Mouse (Mus musculus) midbrain, embryonic 13.5 days (tissue): ENCODE data around the gene Dab2ip. TPM values are rescaled to one million over a fixed set of nuclear protein-coding genes. Genes with fewer than 3 reads are reported as not detected.

Experiments
- ATAC-seq: fragments of 200-750 bp; cut with Nextera tagmentation; 2 replicates; pipeline ENCODE4 v1.8.0; 2017; ENCODE audit warnings: mild to moderate bottlenecking, moderate TSS enrichment, moderate library complexity
- H3K27ac ChIP-seq: fragments of 300-500 bp; sonication (generic); 2 replicates; pipeline ENCODE4 v1.5.1; 2015; ENCODE audit warnings: inconsistent platforms, mild to moderate bottlenecking, moderate library complexity
- H3K27me3 ChIP-seq: fragments of 300-500 bp; sonication (generic); 2 replicates; pipeline ENCODE4 v1.6.1; 2015; ENCODE audit warnings: mild to moderate bottlenecking, inconsistent platforms
- H3K36me3 ChIP-seq: fragments of 300-500 bp; sonication (generic); 2 replicates; pipeline ENCODE4 v1.6.1; 2015; ENCODE audit warnings: mild to moderate bottlenecking, inconsistent platforms
- H3K4me1 ChIP-seq: fragments of 300-500 bp; sonication (generic); replicated peaks from 2 replicates; pipeline ENCODE4 v1.6.1; 2015; ENCODE audit warnings: inconsistent platforms
- H3K4me2 ChIP-seq: fragments of 300-500 bp; sonication (generic); replicated peaks from 2 replicates; pipeline ENCODE4 v1.6.1; 2015; ENCODE audit warnings: moderate library complexity, mild to moderate bottlenecking, inconsistent platforms
- H3K4me3 ChIP-seq: fragments of 300-500 bp; sonication (generic); replicated peaks from 2 replicates; pipeline ENCODE4 v1.5.1; 2015; ENCODE audit warnings: mild to moderate bottlenecking, inconsistent platforms
- H3K9ac ChIP-seq: fragments of 300-500 bp; sonication (generic); replicated peaks from 2 replicates; pipeline ENCODE4 v1.6.1; 2015; ENCODE audit warnings: mild to moderate bottlenecking, inconsistent platforms
- H3K9me3 ChIP-seq: fragments of 300-500 bp; sonication (generic); 2 replicates; pipeline ENCODE4 v1.6.1; 2016; ENCODE audit warnings: mild to moderate bottlenecking, inconsistent platforms
- WGBS: fragments of 180-500 bp; shearing (Covaris S2); methylation state at CpG from one replicate; pipeline ENCODE4 v1.1.7; 2015; 5-methylcytosine and 5-hydroxymethylcytosine counted together
- polyA plus RNA-seq: library from polyadenylated mRNA; unstranded; fragments of >200 nt; fragmentation: Nextera tagmentation; extraction: Ambion mirVana; gene quantifications from 2 replicates; pipeline ENCODE4 v1.2.1, GENCODE M21; 2015

Dab2ip gene
- polyA plus RNA-seq, 1 experiment from 2014 or later: 36.3 TPM

- H3K9me3 ChIP-seq: no peaks in the 10 kb centered on the region
- ATAC-seq: no peak
- H3K4me3 ChIP-seq: no peak overlapping the region
- no peak overlapping the region for H3K4me2 ChIP-seq
- H3K36me3 ChIP-seq: no peaks in the 10 kb centered on the region
- 70% methylated on average over 8 of the region's 8 CpGs for WGBS
- no peak overlapping the region for H3K9ac ChIP-seq
- no peak overlapping the region for H3K27ac ChIP-seq
- H3K4me1 ChIP-seq: peaks cover 12% of the 10 kb centered on the region; the same call in 1 of the 2 replicates
- H3K27me3 ChIP-seq: no peaks in the 10 kb centered on the region
Observed at GRCm38 (mm10) chr2:35760352-35760751, 202.3 kb downstream of the Dab2ip start.

DNA sequence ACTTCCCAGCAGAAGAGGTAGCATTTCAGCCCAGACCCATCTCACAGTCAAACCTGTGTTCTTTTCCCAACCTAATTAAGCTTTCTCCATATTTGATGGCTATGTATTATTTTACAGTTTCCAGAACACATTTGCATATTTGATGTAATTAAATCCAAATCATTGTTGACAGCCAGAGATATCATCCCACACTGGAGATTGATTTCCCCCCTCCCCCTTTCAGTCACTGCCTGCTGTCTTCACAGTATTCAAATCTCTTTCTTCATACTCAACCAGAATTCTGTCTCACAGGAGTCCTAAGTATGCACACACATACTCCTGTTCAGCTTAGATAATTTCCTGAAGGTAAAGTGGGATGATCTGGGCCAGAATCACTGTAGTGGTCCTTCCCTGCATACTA is 202.8 kb downstream of the Dab2ip start:
- H3K4me3 ChIP-seq: no peak overlapping the region
- no peak overlapping the region for H3K27ac ChIP-seq
- ATAC-seq: no peak

DNA sequence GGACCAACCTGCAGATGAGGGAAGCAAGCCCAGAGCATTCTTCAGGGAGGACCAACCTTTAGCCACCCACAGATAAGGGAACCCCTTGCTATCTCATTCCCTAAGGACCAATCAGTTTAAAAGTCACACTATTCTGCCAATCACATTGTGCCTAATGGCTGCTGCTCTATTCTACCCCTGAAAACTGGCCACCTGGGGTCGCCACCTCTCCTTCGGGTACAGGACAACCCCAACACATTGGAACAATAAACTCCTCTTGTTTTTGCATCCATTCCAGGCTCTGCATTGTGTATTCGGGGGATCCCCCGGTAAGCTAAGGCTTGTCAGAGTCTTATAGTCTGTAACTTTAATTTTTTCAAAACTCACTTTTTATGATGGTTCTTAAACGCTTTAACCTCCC is 203.4 kb downstream of the Dab2ip start:
- H3K9ac ChIP-seq: no peak overlapping the region
- no peak overlapping the region for H3K4me3 ChIP-seq
- no peaks in the 10 kb centered on the region for H3K36me3 ChIP-seq
- H3K27ac ChIP-seq: no peak overlapping the region
- H3K4me1 ChIP-seq: peaks cover 16% of the 10 kb centered on the region
- WGBS: 93% methylated on average over 5 of the region's 5 CpGs
- no peaks in the 10 kb centered on the region for H3K9me3 ChIP-seq
- ATAC-seq: no peak
- H3K4me2 ChIP-seq: no peak overlapping the region
- H3K27me3 ChIP-seq: no peaks in the 10 kb centered on the region

More for the DNA sequence above, 202.8 kb downstream of the Dab2ip start:
- no peaks in the 10 kb centered on the region for H3K9me3 ChIP-seq
- H3K4me1 ChIP-seq: peaks cover 12% of the 10 kb centered on the region; the same call in 1 of the 2 replicates
- H3K27me3 ChIP-seq: no peaks in the 10 kb centered on the region
- no peak overlapping the region for H3K4me2 ChIP-seq
- H3K9ac ChIP-seq: no peak overlapping the region
- no peaks in the 10 kb centered on the region for H3K36me3 ChIP-seq

DNA sequence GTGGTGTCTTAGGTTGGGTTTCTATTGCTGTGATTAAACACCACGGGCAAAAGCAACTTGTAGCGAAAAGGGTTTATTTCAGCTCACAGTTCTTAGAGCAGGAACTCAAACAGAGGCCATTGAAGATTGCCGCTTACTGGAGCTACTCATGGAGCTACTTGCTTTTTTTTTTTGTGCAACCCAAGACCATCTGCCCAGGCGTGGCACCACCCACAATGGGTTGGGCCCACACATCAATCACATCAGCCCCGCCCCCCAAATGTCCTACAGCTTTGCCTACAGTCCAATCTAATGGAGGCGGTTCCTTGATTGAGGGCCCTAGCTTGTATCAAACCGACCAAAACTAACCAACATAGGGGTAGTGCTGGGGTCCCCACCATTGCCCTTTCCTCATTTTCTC is 205.8 kb downstream of the Dab2ip start:
- no peaks in the 10 kb centered on the region for H3K9me3 ChIP-seq
- WGBS: 89% methylated on average over 7 of the region's 7 CpGs
- peaks cover 28% of the 10 kb centered on the region for H3K4me1 ChIP-seq
- no peaks in the 10 kb centered on the region for H3K36me3 ChIP-seq
- no peak for ATAC-seq
- no peak overlapping the region for H3K27ac ChIP-seq
- H3K27me3 ChIP-seq: no peaks in the 10 kb centered on the region
- H3K4me2 ChIP-seq: no peak overlapping the region
- no peak overlapping the region for H3K9ac ChIP-seq
- H3K4me3 ChIP-seq: no peak overlapping the region

DNA sequence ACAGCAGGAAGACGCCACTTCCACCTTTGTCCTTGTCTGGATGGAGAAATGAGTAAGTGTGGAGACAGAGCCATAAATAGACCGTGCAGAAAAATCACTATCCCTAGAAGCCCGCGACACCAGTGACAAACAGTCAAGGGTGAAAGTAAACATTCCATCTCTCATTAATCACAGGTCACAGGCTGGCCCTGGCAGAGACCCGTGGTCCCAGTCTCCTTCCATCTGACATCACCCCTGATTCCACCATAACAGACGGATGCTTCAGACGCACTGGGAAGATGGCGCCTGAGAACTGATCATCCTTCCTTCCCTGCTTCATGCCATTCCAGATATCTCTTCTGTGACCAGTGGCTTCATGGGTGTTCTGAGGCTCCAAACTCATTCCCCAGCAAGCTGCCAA is 206.3 kb downstream of the Dab2ip start:
- Histone ChIP-seq H3K4me2 (no peak overlapping the region), H3K4me3 (no peak overlapping the region), H3K4me1 (peaks cover 30% of the 10 kb centered on the region), H3K36me3 (no peaks in the 10 kb centered on the region), H3K9me3 (no peaks in the 10 kb centered on the region), H3K27ac (no peak overlapping the region), H3K9ac (no peak overlapping the region), H3K27me3 (0 out of 2 replicates have a peak, but pooled peaks cover 4% of the 10 kb centered on the region)
- 90% methylated on average over 8 of the region's 8 CpGs for WGBS
- no peak for ATAC-seq

DNA sequence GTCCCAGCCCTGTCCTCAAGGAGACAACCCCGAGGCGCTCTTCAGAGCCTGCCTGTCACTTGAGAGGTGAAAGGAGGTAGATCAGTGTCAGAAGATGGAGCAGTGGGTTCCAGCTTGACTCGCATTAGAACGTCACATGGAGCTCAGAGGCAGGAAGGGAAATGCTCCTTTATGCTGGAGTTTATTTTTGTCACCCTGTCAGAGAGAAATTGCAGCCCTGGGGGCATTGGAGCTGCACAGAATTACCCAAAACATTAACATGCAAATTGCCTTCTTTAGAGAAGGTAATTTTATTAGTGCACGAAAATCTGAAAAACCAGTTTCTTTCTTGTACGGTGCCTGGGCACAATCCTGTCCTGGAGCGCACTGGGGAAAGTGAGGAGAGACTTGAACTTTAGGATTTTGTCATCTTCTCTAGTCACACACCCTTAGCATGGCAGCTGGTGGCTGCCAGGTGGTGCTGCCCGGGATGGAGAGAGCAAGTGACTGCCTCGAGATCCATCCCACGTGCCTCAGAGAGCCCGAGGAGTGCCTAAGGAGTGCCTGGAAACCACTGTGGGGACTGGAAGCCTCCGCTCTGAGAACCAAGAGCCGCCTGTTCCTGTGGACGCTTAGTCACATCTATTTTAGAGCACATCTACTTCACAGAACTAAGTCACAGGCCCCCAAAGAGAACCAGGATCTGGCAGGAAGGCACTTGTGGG is 209.9 kb downstream of the Dab2ip start:
- H3K9me3 ChIP-seq: no peaks in the 10 kb centered on the region
- 45% methylated on average over 14 of the region's 14 CpGs for WGBS
- H3K9ac ChIP-seq: no peak overlapping the region
- H3K4me2 ChIP-seq: no peak overlapping the region
- H3K27me3 ChIP-seq: 0 out of 2 replicates have a peak, but pooled peaks cover 4% of the 10 kb centered on the region
- ATAC-seq: 0 out of 2 replicates have a peak, but pooled peaks have one; percentile 44
- no peaks in the 10 kb centered on the region for H3K36me3 ChIP-seq
- H3K27ac ChIP-seq: no peak overlapping the region
- peaks cover 18% of the 10 kb centered on the region for H3K4me1 ChIP-seq
- H3K4me3 ChIP-seq: no peak overlapping the region

GRCm38 (mm10) chr2:35768538-35769238 is 210.6 kb downstream of the Dab2ip start:
- no peak overlapping the region for H3K27ac ChIP-seq
- peaks cover 18% of the 10 kb centered on the region for H3K4me1 ChIP-seq
- no peaks in the 10 kb centered on the region for H3K36me3 ChIP-seq
- WGBS: 50% methylated on average over 4 of the region's 4 CpGs
- ATAC-seq: no peak; the same call in 1 of the 2 replicates
- no peak overlapping the region for H3K4me2 ChIP-seq
- H3K4me3 ChIP-seq: no peak overlapping the region
- H3K27me3 ChIP-seq: 0 out of 2 replicates have a peak, but pooled peaks cover 4% of the 10 kb centered on the region
- H3K9me3 ChIP-seq: no peaks in the 10 kb centered on the region
- no peak overlapping the region for H3K9ac ChIP-seq

DNA sequence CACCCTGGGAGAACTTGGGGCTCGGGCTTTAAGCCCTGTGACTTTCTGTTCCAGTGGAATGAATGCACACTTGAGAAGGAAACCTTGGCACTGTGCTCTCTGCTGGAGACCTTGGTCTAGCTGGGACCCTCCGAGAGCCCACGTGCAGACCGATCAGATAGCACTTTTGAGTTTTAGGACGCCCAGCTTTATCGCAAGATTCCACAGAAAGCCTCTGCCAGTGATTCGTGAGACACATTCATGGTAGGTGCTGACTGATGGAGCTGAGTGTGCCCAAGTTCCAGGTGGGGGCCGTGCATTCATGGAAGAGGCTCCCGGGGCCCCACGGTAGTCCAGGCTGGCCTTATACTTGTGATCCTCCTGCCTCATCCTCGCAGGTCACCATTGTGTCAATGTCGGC is 211.3 kb downstream of the Dab2ip start:
- Histone ChIP-seq H3K4me3 (no peak overlapping the region), H3K4me1 (peaks cover 18% of the 10 kb centered on the region), H3K9ac (no peak overlapping the region), H3K36me3 (no peaks in the 10 kb centered on the region), H3K4me2 (no peak overlapping the region), H3K9me3 (no peaks in the 10 kb centered on the region), H3K27me3 (0 out of 2 replicates have a peak, but pooled peaks cover 4% of the 10 kb centered on the region), H3K27ac (no peak overlapping the region)
- no peak for ATAC-seq
- 88% methylated on average over 12 of the region's 12 CpGs for WGBS

DNA sequence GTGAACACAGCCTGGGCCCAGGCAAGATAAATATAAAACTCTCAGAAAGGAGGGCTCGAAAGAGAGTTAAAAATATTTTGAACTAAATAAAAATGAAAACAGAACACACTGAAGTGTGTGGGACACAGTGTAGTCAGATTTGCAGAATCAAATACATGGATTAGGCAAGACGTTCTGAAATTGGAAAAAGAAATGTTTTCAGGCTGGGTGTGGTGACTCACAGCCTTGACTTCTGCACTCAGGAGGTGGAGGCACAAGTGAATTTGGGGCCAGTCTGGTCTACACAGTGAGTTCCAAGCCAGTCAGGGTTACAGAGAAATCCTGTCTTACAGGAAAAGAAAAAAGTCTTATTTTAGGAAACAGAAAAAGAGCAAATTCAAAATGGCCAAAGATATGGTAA is 212.5 kb downstream of the Dab2ip start:
- Histone ChIP-seq H3K9ac (no peak overlapping the region), H3K4me2 (no peak overlapping the region), H3K27ac (no peak overlapping the region), H3K36me3 (no peaks in the 10 kb centered on the region), H3K27me3 (0 out of 2 replicates have a peak, but pooled peaks cover 4% of the 10 kb centered on the region), H3K9me3 (no peaks in the 10 kb centered on the region), H3K4me1 (peaks cover 18% of the 10 kb centered on the region), H3K4me3 (no peak overlapping the region)
- ATAC-seq: no peak
- 84% methylated on average over 2 of the region's 2 CpGs for WGBS

- no peaks in the 10 kb centered on the region for H3K4me1 ChIP-seq
- ATAC-seq: no peak
- H3K4me2 ChIP-seq: no peak overlapping the region
- H3K4me3 ChIP-seq: no peak overlapping the region
- 63% methylated on average over 5 of the region's 5 CpGs for WGBS
- H3K27ac ChIP-seq: no peak overlapping the region
- no peak overlapping the region for H3K9ac ChIP-seq
- H3K27me3 ChIP-seq: no peaks in the 10 kb centered on the region
- H3K9me3 ChIP-seq: no peaks in the 10 kb centered on the region
- no peaks in the 10 kb centered on the region for H3K36me3 ChIP-seq
Observed at GRCm38 (mm10) chr2:35775651-35776055, 217.6 kb downstream of the Dab2ip start.

- ATAC-seq: no peak
- H3K27ac ChIP-seq: no peak overlapping the region
- WGBS: 90% methylated on average over 9 of the region's 9 CpGs
- H3K36me3 ChIP-seq: no peaks in the 10 kb centered on the region
- no peaks in the 10 kb centered on the region for H3K9me3 ChIP-seq
- no peaks in the 10 kb centered on the region for H3K27me3 ChIP-seq
- H3K9ac ChIP-seq: no peak overlapping the region
- H3K4me2 ChIP-seq: no peak overlapping the region
- H3K4me3 ChIP-seq: no peak overlapping the region
- peaks cover 2% of the 10 kb centered on the region; the same call in 1 of the 2 replicates for H3K4me1 ChIP-seq
Observed at GRCm38 (mm10) chr2:35776935-35777334, 218.9 kb downstream of the Dab2ip start.

- Histone ChIP-seq H3K4me3 (no peak overlapping the region), H3K4me2 (no peak overlapping the region), H3K27me3 (no peaks in the 10 kb centered on the region), H3K9ac (no peak overlapping the region), H3K4me1 (peaks cover 7% of the 10 kb centered on the region), H3K27ac (no peak overlapping the region), H3K9me3 (no peaks in the 10 kb centered on the region), H3K36me3 (no peaks in the 10 kb centered on the region)
- 82% methylated on average over 5 of the region's 5 CpGs for WGBS
- no peak for ATAC-seq
Observed at GRCm38 (mm10) chr2:35779266-35779665, 221.2 kb downstream of the Dab2ip start.
